Mouse (Mus musculus) midbrain, embryonic 13.5 days (tissue): ENCODE measurements at regions not wholly inside any gene's neighbourhood (a gene's known extent, or its start where the extent isn't known, plus 50 kb on each side); places are given as distances from the start of the nearest gene placed in this dataset.

Source experiments
- ATAC-seq: fragments of 200-750 bp; cut with Nextera tagmentation; 2 replicates; pipeline ENCODE4 v1.8.0; 2017; ENCODE audit warnings: mild to moderate bottlenecking, moderate TSS enrichment, moderate library complexity
- H3K27ac ChIP-seq: fragments of 300-500 bp; sonication (generic); 2 replicates; pipeline ENCODE4 v1.5.1; 2015; ENCODE audit warnings: inconsistent platforms, mild to moderate bottlenecking, moderate library complexity
- H3K27me3 ChIP-seq: fragments of 300-500 bp; sonication (generic); 2 replicates; pipeline ENCODE4 v1.6.1; 2015; ENCODE audit warnings: mild to moderate bottlenecking, inconsistent platforms
- H3K36me3 ChIP-seq: fragments of 300-500 bp; sonication (generic); 2 replicates; pipeline ENCODE4 v1.6.1; 2015; ENCODE audit warnings: mild to moderate bottlenecking, inconsistent platforms
- H3K4me1 ChIP-seq: fragments of 300-500 bp; sonication (generic); replicated peaks from 2 replicates; pipeline ENCODE4 v1.6.1; 2015; ENCODE audit warnings: inconsistent platforms
- H3K4me2 ChIP-seq: fragments of 300-500 bp; sonication (generic); replicated peaks from 2 replicates; pipeline ENCODE4 v1.6.1; 2015; ENCODE audit warnings: moderate library complexity, mild to moderate bottlenecking, inconsistent platforms
- H3K4me3 ChIP-seq: fragments of 300-500 bp; sonication (generic); replicated peaks from 2 replicates; pipeline ENCODE4 v1.5.1; 2015; ENCODE audit warnings: mild to moderate bottlenecking, inconsistent platforms
- H3K9ac ChIP-seq: fragments of 300-500 bp; sonication (generic); replicated peaks from 2 replicates; pipeline ENCODE4 v1.6.1; 2015; ENCODE audit warnings: mild to moderate bottlenecking, inconsistent platforms
- H3K9me3 ChIP-seq: fragments of 300-500 bp; sonication (generic); 2 replicates; pipeline ENCODE4 v1.6.1; 2016; ENCODE audit warnings: mild to moderate bottlenecking, inconsistent platforms
- WGBS: fragments of 180-500 bp; shearing (Covaris S2); methylation state at CpG from one replicate; pipeline ENCODE4 v1.1.7; 2015; 5-methylcytosine and 5-hydroxymethylcytosine counted together

DNA sequence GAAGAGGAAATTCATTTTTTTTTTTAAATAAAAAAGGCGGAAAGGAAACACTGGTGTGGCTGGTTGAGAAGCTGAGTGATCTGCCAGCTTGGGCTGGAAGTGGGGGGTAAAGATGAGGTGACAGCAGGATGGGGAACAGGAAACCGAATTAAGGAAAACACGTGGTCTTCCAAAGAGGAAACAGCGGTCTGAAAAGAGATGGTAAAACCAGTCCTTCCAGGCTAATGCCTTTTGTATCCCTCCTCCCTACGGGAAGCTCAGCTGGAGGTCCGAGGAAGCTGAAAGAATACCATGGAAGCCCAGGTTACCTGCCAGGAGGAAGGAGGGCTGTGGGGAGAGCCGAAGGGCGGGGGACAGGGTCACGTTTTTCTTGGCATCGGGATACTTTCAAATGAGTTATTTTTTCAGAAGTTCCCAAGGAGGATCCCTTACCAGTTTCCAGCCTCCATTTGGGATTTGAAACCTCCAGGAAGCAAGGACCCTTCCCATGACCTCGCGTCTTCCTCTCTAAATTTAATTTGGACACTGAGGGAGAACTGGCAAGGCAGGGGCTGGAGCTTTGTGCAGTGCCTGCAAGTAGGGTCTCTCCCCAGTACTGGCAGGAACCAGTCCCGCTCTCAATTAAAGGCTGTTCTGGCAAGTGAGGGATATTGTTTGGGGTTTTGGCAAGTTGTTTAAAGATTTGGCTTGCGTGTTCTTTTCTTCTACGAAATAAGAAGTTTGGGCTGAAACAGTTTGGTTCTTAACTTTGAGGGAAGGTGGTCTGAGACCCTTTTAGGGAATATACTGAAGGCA, 203.6 kb upstream of the Ankrd55 start:
- no peak overlapping the region for H3K27ac ChIP-seq
- ATAC-seq: no peak
- no peak overlapping the region for H3K4me2 ChIP-seq

DNA sequence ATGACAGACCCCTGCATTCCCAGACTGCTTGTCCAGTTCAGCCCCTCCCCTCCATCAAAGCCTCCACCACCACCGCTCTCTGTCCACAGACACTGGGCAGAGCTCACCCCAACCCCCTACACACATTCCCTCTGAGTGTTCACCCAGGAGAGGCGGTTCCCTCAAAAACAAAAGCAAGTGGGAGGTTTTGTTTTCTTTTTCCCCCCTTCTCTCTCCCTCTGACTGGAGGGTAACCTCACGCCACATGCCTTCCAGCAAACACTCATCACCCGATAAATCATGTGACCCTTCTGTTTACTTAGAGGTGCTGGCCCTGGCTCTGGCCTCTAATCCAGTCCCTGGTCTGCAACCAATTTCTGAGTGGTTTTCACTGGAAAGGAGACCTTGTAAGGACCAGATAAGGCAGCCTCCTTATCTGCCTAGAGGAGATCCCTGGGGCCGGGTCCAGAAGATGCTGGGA, 199.9 kb upstream of the Ankrd55 start:
- Histone ChIP-seq H3K4me3 (no peak overlapping the region), H3K9ac (no peak overlapping the region), H3K4me1 (peaks cover 6% of the 10 kb centered on the region), H3K9me3 (no peaks in the 10 kb centered on the region), H3K4me2 (no peak overlapping the region), H3K27ac (no peak overlapping the region), H3K27me3 (0 out of 2 replicates have a peak, but pooled peaks cover 3% of the 10 kb centered on the region), H3K36me3 (no peaks in the 10 kb centered on the region)
- ATAC-seq: 0 out of 2 replicates have a peak, but pooled peaks have one; percentile 27
- 30% methylated on average over 5 of the region's 5 CpGs for WGBS

More for the DNA sequence above, 203.6 kb upstream of the Ankrd55 start:
- H3K9ac ChIP-seq: no peak overlapping the region
- no peak overlapping the region for H3K4me3 ChIP-seq
- peaks cover 6% of the 10 kb centered on the region for H3K4me1 ChIP-seq
- H3K9me3 ChIP-seq: no peaks in the 10 kb centered on the region
- H3K36me3 ChIP-seq: no peaks in the 10 kb centered on the region
- WGBS: 59% methylated on average over 15 of the region's 15 CpGs
- 0 out of 2 replicates have a peak, but pooled peaks cover 3% of the 10 kb centered on the region for H3K27me3 ChIP-seq

DNA sequence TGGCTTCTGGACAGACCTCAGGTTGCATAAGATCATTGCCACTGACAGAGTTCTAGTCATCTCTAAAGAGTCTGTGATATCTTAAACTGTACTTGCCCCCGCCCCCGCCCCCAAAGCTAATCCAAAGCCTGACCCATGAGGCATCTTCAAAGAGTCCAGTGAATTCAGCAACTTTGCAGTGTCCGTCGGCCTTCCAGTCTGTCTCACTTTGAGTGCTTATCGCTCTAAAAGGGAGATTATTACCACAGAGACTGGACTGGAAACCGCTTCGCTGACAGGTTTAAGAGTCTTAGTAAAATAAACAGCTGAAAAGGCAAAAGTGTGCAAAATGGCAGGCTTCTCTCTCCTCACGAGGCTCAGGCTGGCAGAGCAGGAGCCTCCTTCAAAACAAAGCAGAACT, 197.5 kb upstream of the Ankrd55 start:
- Histone ChIP-seq H3K9me3 (no peaks in the 10 kb centered on the region), H3K9ac (no peak overlapping the region), H3K4me3 (no peak overlapping the region), H3K27ac (no peak overlapping the region), H3K36me3 (no peaks in the 10 kb centered on the region), H3K4me2 (no peak overlapping the region), H3K27me3 (no peaks in the 10 kb centered on the region), H3K4me1 (peaks cover 6% of the 10 kb centered on the region)
- WGBS: 62% methylated on average over 8 of the region's 8 CpGs
- no peak for ATAC-seq

DNA sequence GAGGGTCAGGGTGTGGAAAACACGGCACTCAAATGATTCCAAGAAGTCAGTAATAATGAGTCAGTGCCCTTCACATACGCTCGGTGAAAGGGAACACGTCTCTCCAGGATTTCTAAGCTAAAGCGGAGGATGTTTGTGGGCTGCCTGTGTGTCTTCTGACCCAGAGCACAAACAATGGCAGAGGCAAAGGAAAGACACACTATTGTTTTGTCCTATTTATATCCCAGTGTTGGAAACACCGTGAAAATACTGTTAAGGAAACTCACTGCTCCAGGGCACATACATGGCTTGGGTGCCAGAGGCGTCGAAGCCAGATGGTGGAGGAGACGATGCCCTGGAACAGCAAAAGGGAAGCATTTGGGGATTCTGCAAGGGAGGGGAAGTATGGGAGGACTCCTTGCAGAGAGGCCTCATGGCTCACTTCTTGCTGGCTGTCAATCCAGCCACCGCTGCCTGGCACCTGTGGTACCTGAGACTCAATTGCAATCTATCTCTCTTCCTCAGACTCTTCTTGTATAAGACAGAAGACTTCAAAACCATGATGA, 192.6 kb upstream of the Ankrd55 start:
- Histone ChIP-seq H3K36me3 (no peaks in the 10 kb centered on the region), H3K9ac (no peak overlapping the region), H3K27ac (no peak overlapping the region), H3K4me2 (no peak overlapping the region), H3K4me1 (peaks cover 7% of the 10 kb centered on the region; the same call in 1 of the 2 replicates), H3K9me3 (no peaks in the 10 kb centered on the region), H3K27me3 (no peaks in the 10 kb centered on the region), H3K4me3 (no peak overlapping the region)
- no peak for ATAC-seq
- 79% methylated on average over 10 of the region's 10 CpGs for WGBS

DNA sequence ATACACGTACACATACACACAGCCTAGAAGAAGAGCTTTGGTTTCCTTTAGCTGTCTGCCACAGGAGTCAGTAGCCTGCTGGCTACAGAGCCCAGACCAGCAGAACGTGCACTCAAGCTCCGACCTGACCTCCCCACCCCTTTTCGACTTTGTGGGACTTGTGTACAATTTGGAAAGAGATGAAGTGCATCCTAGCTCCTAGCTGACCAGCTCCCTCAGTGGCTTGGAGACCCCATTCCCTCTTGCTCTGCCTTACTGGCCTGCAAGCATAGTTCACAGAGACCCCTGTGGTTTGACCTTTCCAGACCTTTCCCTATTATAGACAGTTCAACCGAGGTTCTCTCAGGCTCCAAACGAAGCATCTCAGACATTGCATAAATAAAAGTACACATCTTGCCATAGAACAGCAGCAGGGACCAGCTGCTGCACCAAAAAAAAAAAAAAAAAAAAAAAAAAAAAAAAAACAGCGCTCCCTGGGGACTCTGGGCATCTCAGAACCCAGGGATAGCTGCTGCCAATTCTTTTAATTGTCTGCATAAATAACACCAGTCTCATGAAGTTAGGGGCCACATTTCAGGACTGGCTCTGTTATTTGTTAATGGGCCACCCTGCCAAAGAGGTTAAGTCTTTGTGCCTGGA, 188.2 kb upstream of the Ankrd55 start:
- peaks cover 16% of the 10 kb centered on the region; the same call in 1 of the 2 replicates for H3K4me1 ChIP-seq
- 39% methylated on average over 7 of the region's 7 CpGs for WGBS
- H3K9me3 ChIP-seq: no peaks in the 10 kb centered on the region
- H3K9ac ChIP-seq: peak overlapping the region; percentile 69
- ATAC-seq: peak; percentile 67
- H3K4me2 ChIP-seq: peak overlapping the region; percentile 71
- H3K27ac ChIP-seq: peak overlapping the region; percentile 85
- H3K27me3 ChIP-seq: no peaks in the 10 kb centered on the region
- H3K36me3 ChIP-seq: no peaks in the 10 kb centered on the region
- peak overlapping the region; percentile 50 for H3K4me3 ChIP-seq

DNA sequence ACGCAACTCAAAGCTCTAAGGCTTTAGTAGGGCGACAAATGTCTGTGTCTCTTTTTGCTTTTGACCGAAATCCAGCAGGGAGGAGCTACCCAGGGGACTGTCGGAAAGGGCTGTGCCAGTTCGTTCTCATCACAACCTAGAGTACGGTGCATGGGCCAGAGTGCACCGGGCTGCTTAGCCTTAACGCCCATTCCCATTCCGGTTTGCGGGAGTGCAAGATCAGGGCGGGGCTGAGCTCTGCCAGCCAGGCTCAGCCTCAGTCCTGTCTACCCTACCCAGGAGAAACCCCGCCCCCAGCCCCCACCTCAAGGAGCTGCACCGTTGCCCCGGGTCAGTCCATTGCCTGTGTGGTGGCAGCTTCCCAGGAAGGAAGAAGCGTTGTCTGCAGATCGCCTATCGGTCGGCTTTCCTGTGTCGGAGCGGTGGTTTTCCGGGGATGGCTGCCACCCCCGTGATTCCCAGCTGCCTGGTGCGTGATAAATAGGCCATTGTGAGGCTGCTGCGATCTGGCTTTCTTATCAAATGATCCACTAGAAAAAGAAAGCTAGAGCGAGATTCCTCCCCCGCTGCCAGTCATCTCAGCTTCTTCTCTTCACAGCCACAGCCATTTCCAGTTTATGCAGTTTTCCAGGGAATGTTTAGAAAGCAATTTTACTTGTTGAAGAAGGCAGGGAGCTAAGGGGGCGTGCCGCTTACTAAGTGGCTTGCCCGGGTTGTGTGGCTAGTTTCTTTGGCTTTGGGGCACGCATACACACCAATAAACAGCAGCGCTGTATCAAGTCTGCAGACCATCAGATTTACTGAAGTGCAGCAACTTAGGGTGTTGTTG, 187.4 kb upstream of the Ankrd55 start:
- WGBS: 3% methylated on average over 31 of the region's 31 CpGs
- H3K9ac ChIP-seq: peak overlapping the region; percentile 69
- peak overlapping the region; percentile 71 for H3K4me2 ChIP-seq
- peak overlapping the region; percentile 85 for H3K27ac ChIP-seq
- no peaks in the 10 kb centered on the region for H3K27me3 ChIP-seq
- H3K36me3 ChIP-seq: no peaks in the 10 kb centered on the region
- H3K9me3 ChIP-seq: no peaks in the 10 kb centered on the region
- peak; percentile 96 for ATAC-seq
- peak overlapping the region; percentile 50 for H3K4me3 ChIP-seq
- peaks cover 16% of the 10 kb centered on the region; the same call in 1 of the 2 replicates for H3K4me1 ChIP-seq

DNA sequence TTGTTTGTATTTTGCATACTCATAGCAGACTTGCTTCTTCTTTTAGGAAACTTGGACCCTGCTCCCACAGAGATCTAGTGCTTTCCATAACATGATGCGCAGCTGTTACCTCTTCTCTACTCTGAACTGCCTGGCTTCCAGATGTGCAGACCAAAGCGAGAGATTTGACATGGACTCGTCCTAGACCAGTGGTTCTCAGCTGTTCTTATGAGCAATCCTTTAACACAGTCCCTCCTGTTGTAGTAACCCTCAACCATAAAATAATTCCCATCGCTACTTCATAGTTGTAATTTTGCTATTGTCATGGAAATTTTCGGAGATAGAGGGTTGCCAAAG, 186.9 kb upstream of the Ankrd55 start:
- H3K27ac ChIP-seq: peak overlapping the region; percentile 85
- peak; percentile 25; the same call in 1 of the 2 replicates for ATAC-seq
- H3K9ac ChIP-seq: no peak overlapping the region

DNA sequence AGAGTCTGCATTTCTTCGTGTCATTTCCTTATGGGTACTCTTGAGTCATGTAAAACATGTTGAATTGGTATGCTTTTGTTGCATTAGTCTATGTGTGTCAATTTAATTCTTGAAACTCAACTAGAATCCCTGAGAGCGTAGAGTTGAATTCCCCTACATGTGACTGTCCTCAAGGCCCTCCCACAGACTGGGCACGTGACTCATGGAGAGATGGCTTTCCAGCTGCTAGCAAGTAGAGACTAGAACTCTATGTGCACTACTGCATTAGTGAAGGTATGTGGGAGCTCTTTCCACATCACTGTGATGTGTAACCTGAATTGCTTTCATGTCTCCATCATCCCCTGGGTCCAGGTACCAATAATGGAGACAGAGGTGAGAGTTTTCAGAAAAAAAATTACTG, 182.3 kb upstream of the Ankrd55 start:
- peaks cover 10% of the 10 kb centered on the region; the same call in 1 of the 2 replicates for H3K4me1 ChIP-seq
- H3K9me3 ChIP-seq: no peaks in the 10 kb centered on the region
- H3K27me3 ChIP-seq: no peaks in the 10 kb centered on the region
- H3K9ac ChIP-seq: no peak overlapping the region
- no peak for ATAC-seq
- H3K27ac ChIP-seq: no peak overlapping the region
- no peak overlapping the region for H3K4me3 ChIP-seq
- H3K4me2 ChIP-seq: no peak overlapping the region
- 92% methylated on average over 3 of the region's 3 CpGs for WGBS
- H3K36me3 ChIP-seq: no peaks in the 10 kb centered on the region

More for the DNA sequence above, 186.9 kb upstream of the Ankrd55 start:
- Histone ChIP-seq H3K4me1 (peaks cover 16% of the 10 kb centered on the region; the same call in 1 of the 2 replicates), H3K27me3 (no peaks in the 10 kb centered on the region), H3K36me3 (no peaks in the 10 kb centered on the region), H3K4me3 (peak overlapping the region; percentile 50), H3K9me3 (no peaks in the 10 kb centered on the region), H3K4me2 (peak overlapping the region; percentile 71)
- WGBS: 44% methylated on average over 5 of the region's 5 CpGs

DNA sequence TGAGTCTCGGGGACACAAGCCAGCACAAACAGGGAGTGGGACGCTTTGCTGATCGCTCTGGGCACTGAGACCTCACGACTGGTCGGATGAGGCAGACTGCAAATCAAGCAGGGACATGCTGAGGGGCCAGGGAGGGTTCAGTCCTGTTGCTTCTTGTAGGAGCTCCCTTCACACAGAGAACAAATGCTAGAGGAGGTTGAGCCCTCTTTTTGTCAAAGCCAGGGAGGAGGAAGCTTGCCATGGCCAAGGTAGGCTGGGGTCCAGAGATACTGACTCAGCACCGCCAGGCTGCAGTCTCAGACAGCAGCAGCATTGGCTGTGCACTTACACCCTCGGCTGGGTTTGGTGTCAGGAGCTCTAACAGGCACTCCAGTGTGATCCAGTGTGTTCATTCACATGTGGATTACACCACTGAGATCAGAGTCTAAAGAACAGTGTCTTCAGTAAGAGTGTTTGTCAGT, 173.5 kb upstream of the Ankrd55 start:
- no peaks in the 10 kb centered on the region for H3K27me3 ChIP-seq
- no peaks in the 10 kb centered on the region for H3K36me3 ChIP-seq
- no peak overlapping the region for H3K9ac ChIP-seq
- H3K4me2 ChIP-seq: no peak overlapping the region
- ATAC-seq: no peak
- no peak overlapping the region for H3K27ac ChIP-seq
- no peak overlapping the region for H3K4me3 ChIP-seq
- H3K9me3 ChIP-seq: no peaks in the 10 kb centered on the region
- H3K4me1 ChIP-seq: 0 out of 2 replicates have a peak, but pooled peaks cover 2% of the 10 kb centered on the region
- WGBS: 84% methylated on average over 7 of the region's 7 CpGs

DNA sequence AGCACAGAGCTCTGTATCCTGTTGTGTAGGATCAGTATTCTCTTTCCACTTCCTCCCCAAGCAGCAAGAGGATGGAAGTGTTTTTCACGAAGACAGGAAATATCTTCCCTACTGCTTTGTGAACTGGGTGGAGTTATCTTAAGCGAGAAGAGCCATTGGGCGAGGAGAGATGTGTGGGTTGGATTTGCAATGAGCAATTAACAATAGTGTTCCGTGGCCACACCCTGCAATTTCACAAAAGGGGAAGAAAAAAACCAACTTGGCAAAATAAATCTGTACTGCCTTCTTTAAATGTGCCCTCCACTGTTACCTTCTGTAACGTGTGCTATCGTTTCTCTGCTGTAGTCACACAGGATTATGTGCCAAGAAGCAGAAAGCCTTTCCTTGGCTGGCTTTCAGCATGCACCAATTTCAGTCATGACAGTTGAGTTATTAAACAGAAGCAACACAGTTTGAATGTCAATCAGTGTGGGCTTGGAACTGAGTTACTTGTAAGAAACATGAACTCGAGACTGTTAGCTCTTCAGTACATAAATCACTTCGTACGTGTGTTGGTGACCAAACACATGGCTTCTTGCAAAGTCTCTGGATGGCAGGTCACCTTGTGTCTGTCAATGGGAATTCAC, 172.0 kb upstream of the Ankrd55 start:
- Histone ChIP-seq H3K27ac (no peak overlapping the region), H3K4me2 (no peak overlapping the region), H3K4me3 (no peak overlapping the region), H3K4me1 (peaks cover 4% of the 10 kb centered on the region; the same call in 1 of the 2 replicates), H3K9me3 (no peaks in the 10 kb centered on the region), H3K9ac (no peak overlapping the region), H3K27me3 (no peaks in the 10 kb centered on the region), H3K36me3 (no peaks in the 10 kb centered on the region)
- no peak for ATAC-seq
- 85% methylated on average over 9 of the region's 9 CpGs for WGBS

DNA sequence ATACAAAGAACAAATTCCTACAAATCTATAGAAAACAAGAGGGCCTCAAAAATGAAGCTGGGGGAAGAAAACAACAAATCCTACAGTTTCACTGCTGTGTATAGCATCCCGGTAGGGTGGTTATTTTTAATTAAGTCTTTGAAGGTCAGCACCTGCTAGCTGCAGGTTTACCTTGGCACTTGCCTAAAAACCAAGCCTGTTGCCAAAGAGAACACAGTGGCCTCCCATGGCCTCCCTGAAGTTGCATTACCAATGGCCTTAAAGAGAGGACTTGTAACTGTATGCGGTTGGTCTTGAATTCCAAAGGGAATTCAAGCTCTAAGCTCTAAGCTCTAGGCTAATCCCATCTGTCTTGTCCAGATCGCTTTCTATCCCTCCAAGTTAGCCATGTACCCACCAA, 169.7 kb upstream of the Ankrd55 start:
- Histone ChIP-seq H3K4me3 (no peak overlapping the region), H3K36me3 (no peaks in the 10 kb centered on the region), H3K4me2 (no peak overlapping the region), H3K9ac (no peak overlapping the region), H3K4me1 (peaks cover 4% of the 10 kb centered on the region; the same call in 1 of the 2 replicates), H3K27ac (no peak overlapping the region), H3K27me3 (no peaks in the 10 kb centered on the region), H3K9me3 (no peaks in the 10 kb centered on the region)
- ATAC-seq: no peak
- WGBS: 91% methylated on average over 3 of the region's 3 CpGs
